Mouse (Mus musculus): Measurements from ENCODE around the gene Pgd. TPM values are rescaled to one million over a fixed set of nuclear protein-coding genes. Genes with fewer than 3 reads are reported as not detected.
"Not testable (repeated sequence)": the region's sequence is repeated elsewhere in the genome, so short reads cannot be mapped to it uniquely, and the experiment has no call there.

Gene Pgd
- total RNA-seq (2021) = 10 to 100 TPM; 36.1 to 42.7 TPM

- intact Hi-C loops (cut with DNase I) = loop anchor here (10.0 kb wide), 1 partner anchor 1022 kb away; no protein-coding TSS in a partner anchor
- DNase-seq = peak; percentile 93 to 96
Measured at GRCm38 (mm10) chr4:149166215-149166946, at the start of gene Pgd. TSS of gene Pgd (minus strand) at chr4:149166771.

- no peak for DNase-seq
- intact Hi-C loops (cut with DNase I) = no loop called here
Measured at GRCm38 (mm10) chr4:149215982-149216381, 49.4 kb upstream of the Pgd start.

- DNase-seq = no peak
- intact Hi-C loops (cut with DNase I) = no loop called here
Measured at GRCm38 (mm10) chr4:149215397-149215796, 48.8 kb upstream of the Pgd start.

- DNase-seq; intact Hi-C loops (cut with DNase I): not testable (repeated sequence)
Measured at GRCm38 (mm10) chr4:149214468-149214867, 47.9 kb upstream of the Pgd start.

GRCm38 (mm10) chr4:149213466-149213865, 46.9 kb upstream of the Pgd start:
- no peak for DNase-seq
- intact Hi-C loops (cut with DNase I) = no loop called here

GRCm38 (mm10) chr4:149211441-149211840, 44.9 kb upstream of the Pgd start:
- intact Hi-C loops (cut with DNase I) = not testable (repeated sequence)

GRCm38 (mm10) chr4:149202467-149202866, 35.9 kb upstream of the Pgd start:
- DNase-seq = no peak
- intact Hi-C loops (cut with DNase I) = no loop called here

More at GRCm38 (mm10) chr4:149211441-149211840, 44.9 kb upstream of the Pgd start:
- DNase-seq = peak in 1 of 2 experiments; percentile 36

- intact Hi-C loops (cut with DNase I) = no loop called here
Measured at GRCm38 (mm10) chr4:149201110-149201509, 34.5 kb upstream of the Pgd start.

GRCm38 (mm10) chr4:149197180-149197579, 30.6 kb upstream of the Pgd start:
- no peak for DNase-seq
- intact Hi-C loops (cut with DNase I) = no loop called here

More at GRCm38 (mm10) chr4:149201110-149201509, 34.5 kb upstream of the Pgd start:
- no peak for DNase-seq

- no peak for DNase-seq
- intact Hi-C loops (cut with DNase I) = no loop called here
Measured at GRCm38 (mm10) chr4:149191103-149191502, 24.5 kb upstream of the Pgd start.

GRCm38 (mm10) chr4:149188563-149188962, 22.0 kb upstream of the Pgd start:
- intact Hi-C loops (cut with DNase I) = no loop called here
- no peak for DNase-seq

GRCm38 (mm10) chr4:149182755-149183154, 16.2 kb upstream of the Pgd start:
- intact Hi-C loops (cut with DNase I) = loop anchor here (1.0 kb wide), 1 partner anchor 38 kb away; no protein-coding TSS in a partner anchor
- DNase-seq = no peak

GRCm38 (mm10) chr4:149182192-149182591, 15.6 kb upstream of the Pgd start:
- peak in 1 of 2 experiments; percentile 17 for DNase-seq

GRCm38 (mm10) chr4:149179573-149179972, 13.0 kb upstream of the Pgd start:
- intact Hi-C loops (cut with DNase I) = no loop called here
- DNase-seq = no peak

More at GRCm38 (mm10) chr4:149182192-149182591, 15.6 kb upstream of the Pgd start:
- intact Hi-C loops (cut with DNase I) = loop anchor here (1.0 kb wide), 1 partner anchor 38 kb away; no protein-coding TSS in a partner anchor

- DNase-seq = no peak
- intact Hi-C loops (cut with DNase I) = no loop called here
Measured at GRCm38 (mm10) chr4:149179160-149179559, 12.6 kb upstream of the Pgd start.

GRCm38 (mm10) chr4:149178328-149178727, 11.8 kb upstream of the Pgd start:
- no peak for DNase-seq
- intact Hi-C loops (cut with DNase I) = no loop called here

GRCm38 (mm10) chr4:149177046-149177445, 10.5 kb upstream of the Pgd start:
- intact Hi-C loops (cut with DNase I) = no loop called here
- no peak for DNase-seq

- intact Hi-C loops (cut with DNase I) = no loop called here
- DNase-seq = no peak
Measured at GRCm38 (mm10) chr4:149176645-149177044, 10.1 kb upstream of the Pgd start.

GRCm38 (mm10) chr4:149173661-149174060, 7.1 kb upstream of the Pgd start:
- intact Hi-C loops (cut with DNase I) = no loop called here

GRCm38 (mm10) chr4:149172666-149173065, 6.1 kb upstream of the Pgd start:
- intact Hi-C loops (cut with DNase I) = no loop called here
- DNase-seq = peak; percentile 63 to 68

More at GRCm38 (mm10) chr4:149173661-149174060, 7.1 kb upstream of the Pgd start:
- no peak for DNase-seq

GRCm38 (mm10) chr4:149172083-149172482, 5.5 kb upstream of the Pgd start:
- intact Hi-C loops (cut with DNase I) = no loop called here
- peak; percentile 44 to 51 for DNase-seq

GRCm38 (mm10) chr4:149171581-149171981, 5.0 kb upstream of the Pgd start:
- intact Hi-C loops (cut with DNase I) = no loop called here
- DNase-seq = peak; percentile 24 to 39

Data from heart, postnatal 36 days (tissue).